Mouse (Mus musculus) myocyte (in vitro differentiated cells): ENCODE results near the gene Tor4a.

ENCODE experiments used
- CEBPB ChIP-seq: IDR thresholded peaks from 2 replicates; pipeline ENCODE4 v1.6.1; 2011; ENCODE audit warnings: mild to moderate bottlenecking, moderate library complexity; ENCODE audit not compliant: poor library complexity, insufficient read depth, severe bottlenecking
- POLR2A ChIP-seq: IDR thresholded peaks from one replicate; pipeline ENCODE4 v1.6.1; 2011; ENCODE audit warnings: low read depth, mild to moderate bottlenecking, control low read depth, moderate library complexity; ENCODE audit not compliant: insufficient read length
- REST ChIP-seq: IDR thresholded peaks from one replicate; pipeline ENCODE4 v1.6.1; 2011; ENCODE audit warnings: mild to moderate bottlenecking, control low read depth, moderate library complexity; ENCODE audit not compliant: insufficient read depth, insufficient read length
- SRF ChIP-seq: IDR thresholded peaks from one replicate; pipeline ENCODE4 v1.6.1; 2011; ENCODE audit warnings: low read depth; ENCODE audit not compliant: control insufficient read depth, insufficient read length
- TCF12 ChIP-seq: IDR thresholded peaks from one replicate; pipeline ENCODE4 v1.6.1; 2011; ENCODE audit warnings: mild to moderate bottlenecking, control low read depth; ENCODE audit not compliant: poor library complexity, insufficient read depth, severe bottlenecking
- USF1 ChIP-seq: IDR thresholded peaks from one replicate; pipeline ENCODE4 v1.6.1; 2011; ENCODE audit warnings: low read depth, mild to moderate bottlenecking, control low read depth, moderate library complexity

- TF ChIP-seq CEBPB, result no peak
- TF ChIP-seq USF1, result no peak
- TF ChIP-seq POLR2A, result no peak
- TF ChIP-seq TCF12, result no peak
- no peak for TF ChIP-seq SRF
- no peak for TF ChIP-seq REST
Measured at GRCm38 (mm10) chr2:25196172-25196954, at the start of gene Tor4a.
